Mouse (Mus musculus): Measurements from ENCODE around the gene Llcfc1. TPM values are rescaled to one million over a fixed set of nuclear protein-coding genes. Genes with fewer than 3 reads are reported as not detected.

Llcfc1 gene
- 0.93 TPM for polyA plus RNA-seq (2014; fragmentation: Illumina TruSeq; extraction: RNeasy Lipid Tissue Mini Kit (QIAGEN cat#74804); ENCODE audit: low read depth, low replicate concordance)

DNA sequence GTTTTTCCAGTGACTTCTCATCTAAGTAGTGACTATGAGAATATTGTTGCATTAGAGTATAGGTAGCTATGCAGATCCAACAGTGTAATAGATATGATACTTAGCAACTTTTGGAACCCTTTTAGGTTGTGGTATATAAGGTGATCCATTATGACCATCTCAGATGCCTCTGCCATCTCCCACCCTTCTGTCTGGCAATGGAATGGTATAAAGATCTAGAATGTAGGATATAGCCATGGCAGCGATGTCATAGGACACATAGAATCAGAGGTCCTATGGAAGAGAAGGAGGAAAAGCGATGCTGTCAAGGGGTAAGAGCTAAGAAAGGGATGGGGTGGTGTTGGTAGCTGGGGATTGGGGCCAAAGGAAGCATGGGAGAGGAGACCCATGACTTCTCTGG lies at the start of gene Llcfc1:
TSS of gene Llcfc1 (plus strand) at position 301 of the 400 bp plus-strand sequence.

DNA sequence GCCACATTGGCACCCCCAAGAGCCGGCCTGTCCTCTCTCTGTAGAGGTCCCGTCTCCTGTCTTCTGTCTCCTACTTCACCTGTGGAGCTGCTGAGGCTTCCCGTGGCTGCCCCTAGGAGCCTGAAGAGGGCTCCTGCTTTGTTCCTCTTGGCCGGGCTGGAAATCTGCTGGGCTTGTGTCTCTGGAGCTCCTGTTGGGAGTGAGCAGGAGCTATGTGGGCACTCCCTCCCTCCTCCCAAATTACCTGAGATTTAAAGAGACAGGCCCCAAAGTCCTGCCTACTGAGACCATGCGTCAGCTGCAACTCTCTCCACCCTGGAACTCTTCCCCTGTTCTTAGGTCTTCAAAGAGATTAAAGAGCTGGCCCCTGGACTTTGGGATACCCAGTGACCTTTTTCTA lies 48.1 kb upstream of the Llcfc1 start, which contains the start of gene Trpv6:
TSS of gene Trpv6 (minus strand) at position 228 of the 400 bp plus-strand sequence.

GRCm38 (mm10) chr6:41680669-41681068 lies 3.6 kb upstream of the Llcfc1 start, which contains the start of gene Trpv5:
Gene Trpv5, minus strand, starts transcription at chr6:41680769.

DNA sequence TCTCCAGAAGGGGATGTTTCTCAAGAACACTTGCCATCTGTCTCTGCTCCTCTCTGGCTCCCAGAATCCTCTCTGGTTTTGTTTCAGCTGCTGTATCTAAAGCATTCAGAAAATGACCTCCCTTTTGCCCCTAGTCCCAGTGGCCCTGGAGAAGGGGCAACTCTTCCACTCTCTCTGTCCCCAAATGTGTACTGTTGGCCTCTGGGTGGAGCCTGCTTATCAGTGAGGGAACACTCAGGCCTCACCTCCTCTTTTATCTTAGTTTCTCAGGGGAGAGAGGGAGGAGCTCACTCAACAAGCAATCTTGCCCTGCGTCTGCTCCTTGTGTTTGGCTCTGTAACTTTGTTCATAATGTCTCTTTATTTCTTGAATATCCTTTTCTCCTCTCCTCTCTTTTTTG lies 19.9 kb downstream of the Llcfc1 start, which contains the start of gene Kel:
TSS of gene Kel (minus strand) at position 217 of the 400 bp plus-strand sequence.

Other genes with a start within 250 kb of the Llcfc1 start
- gene Gm10334, start 238.3 kb upstream of the Llcfc1 start, polyA plus RNA-seq (2014; fragmentation: Illumina TruSeq; extraction: RNeasy Lipid Tissue Mini Kit (QIAGEN cat#74804); ENCODE audit: low read depth, low replicate concordance): not detected
- not detected for gene Prss1, start 225.5 kb upstream of the Llcfc1 start, polyA plus RNA-seq (2014; fragmentation: Illumina TruSeq; extraction: RNeasy Lipid Tissue Mini Kit (QIAGEN cat#74804); ENCODE audit: low read depth, low replicate concordance)
- gene Prss2, start 162.6 kb upstream of the Llcfc1 start, polyA plus RNA-seq (2014; fragmentation: Illumina TruSeq; extraction: RNeasy Lipid Tissue Mini Kit (QIAGEN cat#74804); ENCODE audit: low read depth, low replicate concordance): not detected
- not detected for gene Ephb6, start 78.9 kb upstream of the Llcfc1 start, polyA plus RNA-seq (2014; fragmentation: Illumina TruSeq; extraction: RNeasy Lipid Tissue Mini Kit (QIAGEN cat#74804); ENCODE audit: low read depth, low replicate concordance)
- 0.20 TPM for gene Trpv6, start 48.0 kb upstream of the Llcfc1 start, polyA plus RNA-seq (2014; fragmentation: Illumina TruSeq; extraction: RNeasy Lipid Tissue Mini Kit (QIAGEN cat#74804); ENCODE audit: low read depth, low replicate concordance)
- 26.6 TPM for gene Trpv5, start 3.7 kb upstream of the Llcfc1 start, polyA plus RNA-seq (2014; fragmentation: Illumina TruSeq; extraction: RNeasy Lipid Tissue Mini Kit (QIAGEN cat#74804); ENCODE audit: low read depth, low replicate concordance)
- not detected for gene Kel, start 19.9 kb downstream of the Llcfc1 start, polyA plus RNA-seq (2014; fragmentation: Illumina TruSeq; extraction: RNeasy Lipid Tissue Mini Kit (QIAGEN cat#74804); ENCODE audit: low read depth, low replicate concordance)
- gene Olfr459, start 90.7 kb downstream of the Llcfc1 start, polyA plus RNA-seq (2014; fragmentation: Illumina TruSeq; extraction: RNeasy Lipid Tissue Mini Kit (QIAGEN cat#74804); ENCODE audit: low read depth, low replicate concordance): not detected
- gene Pip, start 163.1 kb downstream of the Llcfc1 start, polyA plus RNA-seq (2014; fragmentation: Illumina TruSeq; extraction: RNeasy Lipid Tissue Mini Kit (QIAGEN cat#74804); ENCODE audit: low read depth, low replicate concordance): not detected
- gene Sval2, start 168.6 kb downstream of the Llcfc1 start, polyA plus RNA-seq (2014; fragmentation: Illumina TruSeq; extraction: RNeasy Lipid Tissue Mini Kit (QIAGEN cat#74804); ENCODE audit: low read depth, low replicate concordance): not detected